Mouse (Mus musculus) adrenal gland, adult 18-20 months (tissue): ENCODE measurements around the gene Arnt2. TPM values are rescaled to one million over a fixed set of nuclear protein-coding genes. Genes with fewer than 3 reads are reported as not detected.

Experiments used
- DNase-seq, 2 experiments: peaks; one replicate each; pipeline ENCODE4 v3.0.0; 2021 to 2022; ENCODE audit warnings: low spot score in 2 of 2
- total RNA-seq, 2 experiments: library from RNA; stranded (reverse); gene quantifications; 1 replicate in 1 of 2; 2 replicates in 1 of 2; pipeline ENCODE4 v1.2.3; 2021

Arnt2 gene
- total RNA-seq, 2 experiments from 2014 or later: 34.9 to 36.4 TPM

DNA sequence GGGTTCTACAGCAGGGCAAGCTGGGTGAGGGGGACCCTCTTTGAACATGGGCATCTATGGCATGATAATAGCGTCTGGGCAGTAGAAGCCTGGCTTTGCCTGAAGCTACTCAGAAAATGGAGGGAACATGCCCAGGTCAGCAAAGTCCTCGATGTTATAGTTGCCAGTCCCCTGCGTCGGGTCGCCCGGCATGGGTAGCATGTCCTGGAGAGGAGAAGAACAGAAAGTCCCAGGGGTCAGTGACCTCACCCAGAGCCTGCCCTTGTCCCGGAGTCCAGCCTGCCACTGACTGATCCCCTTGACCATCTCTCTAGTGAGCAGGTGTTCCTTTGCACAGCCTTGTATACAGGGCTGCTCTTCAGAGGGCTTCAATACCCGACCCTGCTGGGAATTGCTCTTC lies 160.0 kb downstream of the Arnt2 start:
- DNase-seq: no peak

DNA sequence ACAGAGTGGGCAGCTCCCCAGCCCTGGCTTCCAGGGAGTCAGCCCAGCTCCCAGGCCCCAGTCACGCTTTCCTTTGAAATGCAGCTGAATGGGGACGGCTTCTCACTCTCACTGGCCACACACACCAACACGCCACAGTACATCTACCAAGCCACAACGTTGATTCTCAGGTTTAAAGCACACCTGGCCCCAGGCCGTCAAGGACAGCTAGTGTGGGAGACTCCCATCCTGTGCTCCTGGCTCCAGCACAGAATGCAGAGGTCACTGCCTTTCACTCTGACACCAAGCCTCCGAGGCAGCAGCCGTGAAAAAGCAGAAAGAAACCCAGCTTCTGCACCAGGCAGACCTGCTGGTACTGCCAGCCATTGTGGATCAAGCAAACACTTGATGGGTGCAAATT lies 160.6 kb downstream of the Arnt2 start:
- DNase-seq: no peak

DNA sequence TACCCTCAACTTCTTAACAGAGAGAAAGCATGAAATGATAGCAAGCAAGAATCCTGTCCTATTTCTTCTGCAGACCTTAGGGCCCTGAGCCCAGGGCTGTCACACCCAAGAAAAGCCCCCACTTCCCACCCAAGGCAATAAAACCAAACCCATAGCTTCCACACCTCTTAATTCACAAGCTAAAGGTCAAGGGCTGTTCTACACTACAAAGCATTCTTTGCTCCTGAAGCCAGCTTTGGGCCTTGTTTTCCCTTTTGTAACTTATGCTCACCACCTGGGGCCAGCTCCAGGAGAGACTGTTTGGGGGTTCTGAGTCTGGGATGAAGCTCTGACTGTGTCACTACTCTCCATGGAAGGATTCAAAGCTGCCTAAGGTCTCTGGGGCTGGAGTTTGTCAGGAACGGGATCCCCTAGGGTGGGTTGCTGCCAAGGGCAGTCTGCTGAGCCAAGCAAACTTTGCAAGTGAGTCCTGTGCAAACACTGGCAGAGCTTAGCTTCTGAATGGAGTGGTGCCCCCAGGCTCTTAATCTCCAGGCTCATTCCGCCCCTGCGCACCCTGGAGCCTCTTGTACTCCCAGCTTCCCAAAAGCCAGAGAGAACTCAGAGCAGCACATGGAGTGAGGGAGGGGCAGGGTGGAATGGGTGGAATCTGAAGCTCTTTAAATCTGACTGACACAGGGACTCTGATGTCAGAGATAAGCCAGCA lies 161.9 kb downstream of the Arnt2 start:
- no peak for DNase-seq

DNA sequence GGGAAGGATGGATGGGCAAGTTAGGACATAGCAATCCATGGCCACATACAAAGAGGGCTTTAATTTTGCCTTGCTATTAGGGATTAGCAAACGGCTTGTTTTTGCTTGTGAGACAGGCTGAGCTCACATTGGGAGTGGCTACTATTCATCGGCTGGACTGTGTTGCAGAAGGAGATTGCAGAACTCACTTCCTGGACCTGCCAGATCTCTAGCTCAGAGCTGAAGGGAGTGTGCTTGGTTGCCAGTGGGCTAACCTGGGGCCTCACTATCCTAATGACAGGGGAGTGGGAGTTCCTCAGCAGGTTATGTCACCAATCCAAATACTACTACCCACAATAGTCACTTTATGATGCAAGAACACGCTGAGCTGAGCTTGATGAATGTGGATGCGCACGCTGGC lies 163.1 kb downstream of the Arnt2 start:
- DNase-seq: no peak

DNA sequence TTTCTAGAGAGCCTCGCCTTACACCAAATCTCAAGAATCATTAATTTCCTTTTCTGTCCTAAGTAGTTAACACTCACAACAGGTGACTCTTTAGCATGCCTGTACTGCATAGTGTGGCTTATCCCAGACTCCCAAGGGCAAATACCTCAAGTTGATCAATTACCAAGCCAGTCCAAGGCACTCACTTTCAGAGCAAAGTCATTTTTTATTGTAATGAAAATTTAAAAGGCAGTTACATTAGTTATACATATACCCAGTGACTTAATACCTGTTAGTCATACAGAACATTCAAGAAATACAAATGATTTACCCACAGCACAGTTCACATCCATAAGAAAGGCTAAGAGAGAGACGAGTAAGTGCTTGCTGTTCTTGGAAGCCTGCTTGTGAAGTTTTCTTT lies 163.9 kb downstream of the Arnt2 start:
- no peak for DNase-seq

DNA sequence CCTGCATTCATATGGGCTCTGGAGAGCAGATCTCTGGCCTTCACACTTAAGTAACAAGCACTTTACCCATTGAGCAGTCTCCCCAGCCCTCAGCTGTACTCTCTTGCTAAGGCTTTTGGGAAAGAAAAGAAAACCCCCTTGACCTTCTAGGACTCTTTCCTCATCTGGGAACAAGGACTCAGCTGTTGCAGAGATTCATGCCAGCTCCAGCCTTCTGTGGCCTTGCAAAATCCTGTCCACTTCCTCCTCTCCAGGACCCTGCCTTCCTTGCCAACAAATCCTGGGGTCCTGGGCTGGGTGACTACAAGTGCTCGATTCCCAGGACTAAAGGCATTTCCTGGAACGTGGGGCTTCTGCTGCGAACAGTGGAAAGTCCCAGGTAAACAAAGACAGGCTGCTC lies 169.6 kb downstream of the Arnt2 start:
- no peak for DNase-seq

DNA sequence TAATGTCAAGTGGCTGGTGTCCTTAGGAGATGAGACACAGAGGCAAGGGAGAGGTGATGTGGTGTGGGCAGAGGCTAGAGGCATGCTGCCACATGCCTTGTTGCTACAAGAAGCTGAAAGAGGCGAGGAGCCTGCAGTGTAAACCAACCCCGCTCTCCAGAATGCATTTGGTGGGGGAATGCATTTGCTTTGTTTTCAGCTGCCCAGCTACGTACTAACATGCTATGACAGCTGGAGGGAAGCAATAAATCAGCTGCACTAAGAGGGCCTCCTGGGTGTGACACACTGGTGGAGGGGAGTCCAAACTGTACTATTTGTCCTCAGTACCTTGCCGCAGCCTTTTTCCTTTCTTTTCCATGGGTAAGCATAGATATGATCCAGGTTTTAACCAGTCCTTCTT lies 172.3 kb downstream of the Arnt2 start:
- DNase-seq: no peak

DNA sequence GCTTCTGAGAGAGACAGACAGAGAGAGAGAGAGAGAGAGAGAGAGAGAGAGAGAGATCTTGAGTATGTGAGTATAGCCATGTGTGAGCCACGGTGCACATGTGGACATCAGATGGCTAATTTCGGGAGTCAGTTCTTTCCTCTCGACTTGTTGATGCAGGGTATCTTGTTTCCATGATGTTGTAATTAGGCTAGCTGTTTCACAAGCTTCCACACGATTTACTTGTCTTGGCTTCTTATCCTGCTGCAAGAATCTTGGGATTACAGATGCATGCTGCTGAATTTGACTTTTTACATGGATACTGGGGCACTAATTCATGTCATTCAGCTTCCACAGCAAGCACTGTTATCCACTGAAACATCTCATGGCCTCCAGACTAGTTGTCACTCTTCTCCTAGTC lies 178.6 kb downstream of the Arnt2 start:
- DNase-seq: no peak

DNA sequence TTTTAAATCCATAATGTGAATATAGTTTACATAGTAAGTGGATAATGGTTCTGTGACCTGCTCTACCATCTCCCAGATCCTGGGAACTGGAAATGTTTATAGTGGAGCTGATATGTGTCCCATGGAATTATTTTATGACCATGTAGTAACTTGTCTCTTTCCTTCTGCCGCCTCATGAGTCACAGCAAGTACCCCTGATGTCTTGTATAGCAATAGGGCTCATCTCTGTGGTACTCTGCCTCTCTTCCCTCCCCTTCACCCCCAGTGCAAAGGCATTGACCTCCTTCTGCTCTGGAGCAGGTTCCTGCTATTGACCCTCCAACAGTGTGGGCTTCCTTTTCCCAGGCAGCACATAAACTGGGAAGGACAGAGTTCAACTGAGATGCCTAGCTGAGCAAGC lies 182.3 kb downstream of the Arnt2 start:
- DNase-seq: no peak

DNA sequence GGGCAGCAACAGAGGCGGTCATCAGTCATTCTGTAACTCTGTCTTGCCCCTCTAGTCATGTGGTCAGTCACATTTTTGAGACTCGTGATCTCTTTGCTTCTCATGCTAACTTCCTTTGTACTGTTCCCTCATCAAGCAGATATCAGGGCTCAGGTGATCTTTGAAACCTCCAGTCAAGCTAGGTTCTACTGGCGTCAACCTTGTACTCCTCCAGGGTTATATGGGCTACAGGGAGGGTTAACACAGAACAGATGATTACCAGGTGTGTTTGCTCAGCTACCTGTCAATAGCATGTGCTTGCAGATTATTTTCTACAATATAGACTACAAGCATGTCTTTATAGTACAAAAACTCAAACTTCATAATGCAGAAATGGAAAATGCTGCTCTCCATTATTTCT lies 183.1 kb downstream of the Arnt2 start:
- DNase-seq: no peak

DNA sequence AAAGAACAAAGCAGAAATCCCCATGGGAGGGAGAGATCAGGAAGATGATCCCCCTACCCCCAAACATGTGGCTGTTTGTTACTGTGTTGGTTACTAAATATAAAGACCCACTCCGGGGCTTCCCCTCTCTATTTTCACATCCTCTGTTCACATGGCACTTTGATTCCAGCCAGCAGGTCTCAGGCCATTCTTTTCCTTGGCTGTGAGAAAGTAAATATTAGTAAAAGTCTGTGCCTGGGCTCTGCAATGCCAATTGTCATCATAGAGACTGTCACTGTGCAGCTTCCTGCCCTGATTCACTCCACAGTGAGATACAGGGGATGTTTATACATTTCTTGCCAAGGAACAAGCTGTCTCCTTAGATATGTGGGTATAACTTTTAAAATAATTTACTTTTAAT lies 197.9 kb downstream of the Arnt2 start:
- no peak for DNase-seq

DNA sequence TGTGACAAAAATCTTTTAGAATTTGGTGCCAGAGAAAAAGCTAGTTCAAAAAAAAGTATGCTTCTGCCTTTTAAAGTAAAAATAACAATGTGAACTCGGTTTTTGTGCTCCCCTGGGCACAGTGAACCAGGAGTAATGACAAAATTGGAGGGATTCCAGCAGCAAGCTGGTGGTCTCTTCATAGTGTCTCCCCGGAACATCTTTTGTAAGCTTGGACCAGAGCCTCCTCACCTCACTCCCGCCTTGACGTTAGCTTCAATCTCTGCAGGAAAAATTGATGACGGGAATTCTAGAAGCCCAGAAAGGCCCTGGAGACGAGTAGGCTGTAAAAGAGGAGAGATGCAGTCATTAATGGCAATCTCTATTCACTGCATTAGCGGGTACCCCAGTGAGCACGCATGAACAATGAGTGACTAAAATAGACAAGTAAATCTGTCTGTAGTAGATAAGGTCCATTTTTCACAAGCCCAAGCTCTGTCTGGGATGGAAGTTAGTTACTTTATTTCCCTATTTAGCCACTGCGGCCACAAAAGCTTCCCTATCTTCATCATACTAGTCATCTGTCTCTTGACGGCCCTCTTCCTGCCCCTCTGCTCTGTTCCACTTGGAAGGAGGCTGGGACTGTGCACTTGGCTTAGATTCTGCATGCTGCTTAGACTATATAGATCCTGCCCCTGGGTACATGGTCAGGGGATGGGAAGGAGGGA lies 199.2 kb downstream of the Arnt2 start:
- DNase-seq: no peak

DNA sequence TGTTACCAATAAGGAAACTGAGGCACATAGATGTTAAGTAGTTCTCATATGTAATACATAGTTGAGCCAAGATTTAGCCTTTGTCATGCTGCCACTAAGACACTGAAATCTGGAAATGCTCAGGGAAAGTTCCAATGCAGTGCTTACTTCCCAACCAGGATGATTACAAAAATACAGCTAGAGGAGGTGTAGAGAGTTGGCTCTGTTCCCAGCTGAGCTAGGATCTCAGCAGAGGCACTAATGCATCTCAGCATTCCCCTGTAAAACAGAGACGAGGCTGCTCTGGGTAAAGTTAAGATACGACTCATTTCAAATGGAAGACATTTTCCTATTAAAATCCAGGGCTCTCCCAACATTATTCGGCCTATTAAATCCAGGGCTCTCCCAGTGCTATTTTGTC lies 206.0 kb downstream of the Arnt2 start:
- DNase-seq: no peak

DNA sequence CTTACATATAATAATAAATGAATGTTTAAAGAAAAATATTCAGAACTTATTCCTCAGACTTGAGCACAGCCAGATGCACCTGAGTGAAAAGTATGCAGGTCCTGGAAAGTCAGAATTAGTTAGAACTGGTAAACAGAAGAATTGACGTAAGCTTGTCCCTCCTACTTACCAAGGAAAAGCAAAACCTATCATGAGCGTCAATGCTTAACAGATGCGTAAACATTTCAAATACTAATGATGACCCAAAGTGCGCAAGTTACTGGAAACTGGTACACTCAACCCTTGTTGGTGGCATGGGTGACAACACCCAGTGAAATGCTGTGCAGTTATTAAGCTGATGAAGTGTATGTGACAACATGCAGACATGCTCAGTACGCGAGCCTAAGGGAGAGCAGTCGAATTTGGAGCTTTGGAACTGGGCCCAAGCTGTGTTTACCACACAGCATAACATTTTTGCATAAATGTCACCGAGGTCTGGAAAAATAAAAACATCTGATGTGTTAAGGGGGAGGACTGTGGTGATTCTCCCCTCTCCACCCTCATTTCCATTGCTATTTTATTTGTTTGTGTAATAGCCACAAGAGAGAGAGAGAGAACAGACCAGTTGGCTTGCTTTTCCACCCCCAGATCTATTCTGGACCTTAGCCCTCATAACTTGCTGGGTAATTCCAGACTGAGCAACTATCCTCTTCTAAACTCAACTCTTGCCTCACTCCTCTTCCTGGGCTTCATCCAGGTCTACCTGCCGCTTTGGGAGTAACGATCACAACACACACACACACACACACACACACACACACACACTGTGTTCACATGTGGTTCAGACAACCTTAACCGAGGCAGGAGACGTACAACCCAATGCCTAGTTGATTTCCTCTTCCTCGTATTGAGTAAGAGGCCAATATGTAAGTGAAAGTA lies 208.6 kb downstream of the Arnt2 start:
- DNase-seq: no peak

DNA sequence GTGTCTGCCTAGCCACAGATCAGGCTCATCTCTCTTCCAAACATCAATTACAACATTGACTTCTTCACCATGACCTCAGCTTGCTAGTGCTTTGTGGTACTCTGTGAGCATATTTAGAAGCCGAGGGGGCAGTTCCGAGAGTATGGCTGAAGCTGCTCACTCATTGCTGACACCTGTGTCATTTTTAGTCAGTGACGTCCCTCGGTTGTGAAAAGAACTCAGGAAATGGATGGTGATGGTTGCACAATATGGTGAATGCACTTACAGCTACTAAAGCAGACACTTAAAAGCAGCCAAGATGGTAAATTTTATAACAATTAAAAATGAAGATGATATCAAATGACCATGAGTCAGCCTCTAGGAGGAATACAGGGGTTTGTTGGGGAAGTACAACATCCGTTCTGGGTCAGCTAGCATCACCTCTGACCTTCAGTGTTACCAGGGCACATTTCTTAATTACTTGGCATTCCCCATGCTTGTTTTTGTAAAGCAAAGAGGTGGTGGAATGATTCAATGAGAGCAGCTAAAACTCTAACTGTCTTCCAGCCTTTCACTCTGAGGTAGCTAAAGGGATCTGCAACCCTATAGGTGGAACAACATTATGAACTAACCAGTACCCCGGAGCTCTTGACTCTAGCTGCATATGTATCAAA lies 212.6 kb downstream of the Arnt2 start:
- no peak for DNase-seq

Other genes with a start within 250 kb of the Arnt2 start
- gene Gm2115, start 118.8 kb upstream of the Arnt2 start, total RNA-seq: 10 to 100 TPM; 36.3 to 42.6 TPM
- 10 to 100 TPM; 59.6 to 77.1 TPM for gene Fah, start 196.5 kb upstream of the Arnt2 start, total RNA-seq